Comparison of ENCODE assay signal across 12 mouse cellular contexts in genomic region chr11:12473625-12474298, GRCm38 (mm10). TPM values are rescaled to one million over a fixed set of nuclear protein-coding genes. Genes with fewer than 3 reads are reported as not detected.
A peak's percentile ranks its signal among the peaks of the same experiment; 100 is the strongest.
DNase-seq lines count a peak whose midpoint lies in the region; ATAC-seq and TF ChIP-seq lines count a peak whose summit lies in the region.
"Had no signal": no experiment of that assay in that cellular context is flagged by ENCODE, and none has a peak within 500 bp of the region (broad histone marks: within the 10 kb centered on the region; RNA-seq: fewer than 3 reads in every experiment).

No protein-coding gene starts in this region.

- no peaks in the 10 kb centered on the region for H3K27me3 ChIP-seq in embryonic facial prominence, embryonic 11.5 days (ENCODE audit: control insufficient read depth, insufficient read depth, low read length)
- no peaks in the 10 kb centered on the region for H3K27me3 ChIP-seq in embryonic facial prominence, embryonic 10.5 days (replicated peaks; ENCODE audit: low read depth, poor library complexity, severe bottlenecking)
- H3K27me3 ChIP-seq in midbrain, postnatal 0 days (ENCODE audit: insufficient read depth, low read length): no peaks in the 10 kb centered on the region
- no peaks in the 10 kb centered on the region for H3K27me3 ChIP-seq in forebrain, embryonic 11.5 days (ENCODE audit: control insufficient read depth, insufficient read depth, low read length)

- intact Hi-C loops in left cerebral cortex, adult 2 months (cut with DNase I): loop anchor here (1.0 to 10.0 kb wide), 3 partner anchors 63 to 271 kb away; no protein-coding TSS in a partner anchor

- no peak for TF ChIP-seq CTCF in left cerebral cortex, adult 2 months (IDR thresholded peaks at IDR 0.05)
- TF ChIP-seq CTCF in midbrain, postnatal 0 days (IDR thresholded peaks at IDR 0.05): no peak

- no peaks in the 10 kb centered on the region for H3K36me3 ChIP-seq in embryonic facial prominence, embryonic 11.5 days (replicated peaks; ENCODE audit: control insufficient read depth, insufficient read depth, low read depth, low read length)
- no peaks in the 10 kb centered on the region for H3K36me3 ChIP-seq in embryonic facial prominence, embryonic 10.5 days (replicated peaks)
- H3K36me3 ChIP-seq in midbrain, postnatal 0 days (ENCODE audit: insufficient read depth, low read length): no peaks in the 10 kb centered on the region
- no peaks in the 10 kb centered on the region for H3K36me3 ChIP-seq in forebrain, embryonic 11.5 days (ENCODE audit: control insufficient read depth, insufficient read depth, low read length)

- no peak overlapping the region for H3K9ac ChIP-seq in embryonic facial prominence, embryonic 11.5 days (replicated peaks; ENCODE audit: low read length)
- no peak overlapping the region for H3K9ac ChIP-seq in midbrain, postnatal 0 days (replicated peaks; ENCODE audit: low read length, poor library complexity, severe bottlenecking)
- H3K9ac ChIP-seq in forebrain, embryonic 11.5 days (ENCODE audit: low read length): no peak overlapping the region

- peak; percentile 30 for DNase-seq in embryonic facial prominence, embryonic 11.5 days (ENCODE audit: low spot score)
- DNase-seq in embryonic facial prominence, embryonic 10.5 days (ENCODE audit: low spot score): no peak
- DNase-seq in NIH3T3 (ENCODE audit: low read depth): peak; percentile 2
- peak; percentile 43 for DNase-seq in kidney, adult 18-20 months
- DNase-seq in left cerebral cortex, adult 2 months (ENCODE audit: extremely low spot score in 1 of 2, low spot score in 2 of 2): peak; percentile 57 to 63
- DNase-seq in midbrain, postnatal 0 days (ENCODE audit: low spot score): no peak
- no peak for DNase-seq in heart, adult 11 months
- DNase-seq in forebrain, embryonic 11.5 days (ENCODE audit: low spot score): no peak
- DNase-seq: heart, postnatal 14 days; midbrain, embryonic 14.5 days; thymus, postnatal 14 days had no signal

- no peak for ATAC-seq in embryonic facial prominence, embryonic 11.5 days (replicated peaks; ENCODE audit: insufficient number of reproducible peaks, low FRiP score, low TSS enrichment, low read depth)
- no peak for ATAC-seq in midbrain, postnatal 0 days (ENCODE audit: low FRiP score)
- ATAC-seq in forebrain, embryonic 11.5 days (replicated peaks; ENCODE audit: low FRiP score): no peak
- ATAC-seq: forebrain, embryonic 14.5 days had no signal

- H3K4me3 ChIP-seq in embryonic facial prominence, embryonic 11.5 days (ENCODE audit: low read depth, low read length): no peak overlapping the region
- no peak overlapping the region for H3K4me3 ChIP-seq in embryonic facial prominence, embryonic 10.5 days
- no peak overlapping the region for H3K4me3 ChIP-seq in left cerebral cortex, adult 2 months
- H3K4me3 ChIP-seq in midbrain, postnatal 0 days (ENCODE audit: low read depth, low read length): no peak overlapping the region
- no peak overlapping the region for H3K4me3 ChIP-seq in forebrain, embryonic 11.5 days (ENCODE audit: low read depth, low read length)

- 55% methylated on average over 5 of the region's 5 CpGs for WGBS in embryonic facial prominence, embryonic 11.5 days
- 70% methylated on average over 5 of the region's 5 CpGs for WGBS in embryonic facial prominence, embryonic 10.5 days
- WGBS in midbrain, postnatal 0 days: 75% methylated on average over 5 of the region's 5 CpGs
- 75% methylated on average over 5 of the region's 5 CpGs for WGBS in forebrain, embryonic 11.5 days

- H3K27ac ChIP-seq in embryonic facial prominence, embryonic 11.5 days (replicated peaks; ENCODE audit: low read depth, low read length): no peak overlapping the region
- no peak overlapping the region for H3K27ac ChIP-seq in embryonic facial prominence, embryonic 10.5 days (replicated peaks)
- peak overlapping the region; percentile 90 for H3K27ac ChIP-seq in left cerebral cortex, adult 2 months
- no peak overlapping the region for H3K27ac ChIP-seq in midbrain, postnatal 0 days (ENCODE audit: low read depth, low read length)
- H3K27ac ChIP-seq in forebrain, embryonic 11.5 days (ENCODE audit: low read depth, low read length): no peak overlapping the region

- H3K9me3 ChIP-seq in embryonic facial prominence, embryonic 11.5 days (replicated peaks; ENCODE audit: control insufficient read depth, low read length): no peaks in the 10 kb centered on the region
- no peaks in the 10 kb centered on the region for H3K9me3 ChIP-seq in embryonic facial prominence, embryonic 10.5 days
- no peaks in the 10 kb centered on the region for H3K9me3 ChIP-seq in midbrain, postnatal 0 days (ENCODE audit: low read length)
- no peaks in the 10 kb centered on the region for H3K9me3 ChIP-seq in forebrain, embryonic 11.5 days (ENCODE audit: control insufficient read depth, low read length)

- H3K4me1 ChIP-seq in embryonic facial prominence, embryonic 11.5 days (ENCODE audit: control insufficient read depth, insufficient read depth, low read length): no peaks in the 10 kb centered on the region
- H3K4me1 ChIP-seq in embryonic facial prominence, embryonic 10.5 days: no peaks in the 10 kb centered on the region; the same call in 1 of the 2 replicates
- H3K4me1 ChIP-seq in midbrain, postnatal 0 days (ENCODE audit: insufficient read depth, low read length): no peaks in the 10 kb centered on the region
- no peaks in the 10 kb centered on the region for H3K4me1 ChIP-seq in forebrain, embryonic 11.5 days (replicated peaks; ENCODE audit: control insufficient read depth, insufficient read depth, low read length)

- H3K4me2 ChIP-seq in embryonic facial prominence, embryonic 11.5 days (ENCODE audit: low read depth, low read length): no peak overlapping the region
- no peak overlapping the region for H3K4me2 ChIP-seq in midbrain, postnatal 0 days (ENCODE audit: low read depth, low read length, poor library complexity, severe bottlenecking)
- no peak overlapping the region for H3K4me2 ChIP-seq in forebrain, embryonic 11.5 days (ENCODE audit: low read depth, low read length, severe bottlenecking)

RNA-seq across cellular contexts. Expression of gene Cobl, which starts 9.0 kb away (rescaled TPM):
- polyA plus RNA-seq in embryonic facial prominence, embryonic 11.5 days (2014; fragmentation: Nextera tagmentation; extraction: Ambion mirVana): 3.6 and 3.8 TPM in 2 replicates
- 2.1 and 3.4 TPM in 2 replicates for polyA plus RNA-seq in embryonic facial prominence, embryonic 10.5 days (2016; fragmentation: Nextera tagmentation; extraction: Ambion mirVana)
- 100 to 1,000 TPM; 130 to 137 TPM for total RNA-seq in left cerebral cortex, adult 2 months (2021)
- total RNA-seq in midbrain, postnatal 0 days (2014; rRNA removed): 24.5 and 29.0 TPM in 2 replicates
- polyA plus RNA-seq in midbrain, postnatal 0 days (2015; fragmentation: Nextera tagmentation; extraction: Ambion mirVana): 14.2 and 17.2 TPM in 2 replicates
- polyA plus RNA-seq in forebrain, embryonic 11.5 days (2014; fragmentation: Nextera tagmentation; extraction: Ambion mirVana): 3.0 and 3.6 TPM in 2 replicates

Comparison
In these comparisons a context has a peak if more than half of its experiments do, and no peak if none do; other contexts are left out.
1. DNase-seq: peak in embryonic facial prominence, embryonic 11.5 days (single experiment), NIH3T3 (single experiment), kidney, adult 18-20 months (single experiment) and left cerebral cortex, adult 2 months (2 of 2); none in embryonic facial prominence, embryonic 10.5 days (single experiment), midbrain, postnatal 0 days (single experiment), heart, adult 11 months (single experiment) and forebrain, embryonic 11.5 days (single experiment).